Comparison of ENCODE assay signal across 16 mouse cellular contexts in the genomic region with DNA sequence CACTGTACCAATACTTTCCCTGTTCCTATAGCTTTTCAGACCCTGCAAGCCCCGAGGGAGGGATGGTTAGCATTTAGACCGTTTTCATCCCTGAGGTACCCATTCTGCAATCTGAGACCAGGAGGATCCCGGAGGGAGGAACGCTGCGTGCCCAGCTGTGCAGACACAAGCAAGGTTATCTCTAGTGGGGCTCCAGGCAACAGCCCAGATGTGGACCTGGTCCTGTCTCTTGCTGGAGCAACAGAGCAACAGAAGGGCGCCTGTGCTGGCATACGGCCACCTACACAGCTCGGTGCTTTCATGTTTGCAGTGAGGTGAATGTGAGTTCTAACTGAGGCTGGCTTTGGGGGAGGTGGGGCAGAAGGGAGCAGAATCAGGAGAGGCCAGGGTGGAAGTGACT. TPM values are rescaled to one million over a fixed set of nuclear protein-coding genes. Genes with fewer than 3 reads are reported as not detected.
DNase-seq lines count a peak whose midpoint lies in the region; ATAC-seq and TF ChIP-seq lines count a peak whose summit lies in the region.
"Had no signal": no experiment of that assay in that cellular context is flagged by ENCODE, and none has a peak within 500 bp of the region (broad histone marks: within the 10 kb centered on the region; RNA-seq: fewer than 3 reads in every experiment).

No protein-coding gene starts in this region.

- H3K27ac ChIP-seq in embryonic facial prominence, embryonic 14.5 days (replicated peaks; ENCODE audit: low read depth, low read length) = 0 out of 2 replicates have a peak overlapping the region, but pooled peaks have one; percentile 8
- no peak overlapping the region for H3K27ac ChIP-seq in embryonic facial prominence, embryonic 10.5 days (replicated peaks)
- peak overlapping the region; percentile 38; the same call in 1 of the 2 replicates for H3K27ac ChIP-seq in heart, postnatal 0 days (ENCODE audit: low read depth)
- 0 out of 2 replicates have a peak overlapping the region, but pooled peaks have one; percentile 27 for H3K27ac ChIP-seq in midbrain, embryonic 15.5 days
- H3K27ac ChIP-seq in midbrain, postnatal 0 days (ENCODE audit: low read depth, low read length) = no peak overlapping the region
- H3K27ac ChIP-seq: kidney, postnatal 0 days; macrophage; midbrain, embryonic 12.5 days; neural tube, embryonic 12.5 days had no signal

- DNase-seq in embryonic facial prominence, embryonic 14.5 days (ENCODE audit: low spot score) = no peak
- no peak for DNase-seq in embryonic facial prominence, embryonic 10.5 days (ENCODE audit: low spot score)
- no peak for DNase-seq in heart, postnatal 0 days (ENCODE audit: low spot score)
- no peak for DNase-seq in heart, postnatal 25 days (ENCODE audit: low spot score)
- no peak for DNase-seq in midbrain, postnatal 0 days (ENCODE audit: low spot score)
- DNase-seq in lung, postnatal 36 days = no peak
- no peak for DNase-seq in spleen, postnatal 4 days (ENCODE audit: low spot score in 2 of 2)
- DNase-seq: cerebellum, postnatal 25 days; lung, adult 2 months; thymus, postnatal 14 days had no signal

- ATAC-seq in embryonic facial prominence, embryonic 14.5 days (ENCODE audit: low read depth) = peak; percentile 9; the same call in 1 of the 2 replicates
- ATAC-seq in heart, postnatal 0 days (ENCODE audit: insufficient read depth, low read depth) = peak; percentile 21; the same call in 1 of the 2 replicates
- no peak for ATAC-seq in midbrain, embryonic 15.5 days (replicated peaks)
- no peak for ATAC-seq in midbrain, postnatal 0 days (ENCODE audit: low FRiP score)
- ATAC-seq: activated CD4-positive, CD25-positive, alpha-beta regulatory T cell, adult 4 months had no signal

- intact Hi-C loops in heart, postnatal 25 days (cut with DNase I) = no loop called here

- no peaks in the 10 kb centered on the region for H3K27me3 ChIP-seq in embryonic facial prominence, embryonic 14.5 days (replicated peaks; ENCODE audit: control insufficient read depth, insufficient read depth, low read length)
- no peaks in the 10 kb centered on the region for H3K27me3 ChIP-seq in embryonic facial prominence, embryonic 10.5 days (replicated peaks; ENCODE audit: low read depth, poor library complexity, severe bottlenecking)
- no peaks in the 10 kb centered on the region for H3K27me3 ChIP-seq in heart, postnatal 0 days (ENCODE audit: control insufficient read depth, insufficient read depth, low read length)
- H3K27me3 ChIP-seq in midbrain, embryonic 15.5 days (replicated peaks) = no peaks in the 10 kb centered on the region
- H3K27me3 ChIP-seq in midbrain, postnatal 0 days (ENCODE audit: insufficient read depth, low read length) = no peaks in the 10 kb centered on the region
- H3K27me3 ChIP-seq: midbrain, embryonic 12.5 days; neural tube, embryonic 12.5 days had no signal

- no peaks in the 10 kb centered on the region for H3K4me1 ChIP-seq in embryonic facial prominence, embryonic 14.5 days (ENCODE audit: control insufficient read depth, insufficient read depth, low read length)
- H3K4me1 ChIP-seq in embryonic facial prominence, embryonic 10.5 days = peaks cover 6% of the 10 kb centered on the region; the same call in 1 of the 2 replicates
- peaks cover 35% of the 10 kb centered on the region for H3K4me1 ChIP-seq in heart, postnatal 0 days (ENCODE audit: control insufficient read depth, insufficient read depth)
- peaks cover 18% of the 10 kb centered on the region; the same call in 1 of the 2 replicates for H3K4me1 ChIP-seq in midbrain, embryonic 15.5 days
- no peaks in the 10 kb centered on the region for H3K4me1 ChIP-seq in midbrain, postnatal 0 days (ENCODE audit: insufficient read depth, low read length)

- H3K36me3 ChIP-seq in embryonic facial prominence, embryonic 14.5 days (ENCODE audit: control insufficient read depth, insufficient read depth, low read length) = peaks cover 48% of the 10 kb centered on the region
- peaks cover 89% of the 10 kb centered on the region for H3K36me3 ChIP-seq in embryonic facial prominence, embryonic 10.5 days (replicated peaks)
- H3K36me3 ChIP-seq in heart, postnatal 0 days (replicated peaks; ENCODE audit: control insufficient read depth, insufficient read depth, low read length) = peaks cover 25% of the 10 kb centered on the region
- H3K36me3 ChIP-seq in midbrain, embryonic 15.5 days (replicated peaks) = no peaks in the 10 kb centered on the region; the same call in 1 of the 2 replicates
- H3K36me3 ChIP-seq in midbrain, postnatal 0 days (ENCODE audit: insufficient read depth, low read length) = peaks cover 14% of the 10 kb centered on the region; the same call in 1 of the 2 replicates

- no peak overlapping the region for H3K9ac ChIP-seq in embryonic facial prominence, embryonic 14.5 days (ENCODE audit: low read depth, low read length)
- H3K9ac ChIP-seq in heart, postnatal 0 days (replicated peaks; ENCODE audit: low read depth, low read length) = no peak overlapping the region
- no peak overlapping the region for H3K9ac ChIP-seq in midbrain, embryonic 15.5 days
- no peak overlapping the region for H3K9ac ChIP-seq in midbrain, postnatal 0 days (replicated peaks; ENCODE audit: low read length, poor library complexity, severe bottlenecking)
- H3K9ac ChIP-seq: midbrain, embryonic 12.5 days; neural tube, embryonic 12.5 days had no signal

- H3K9me3 ChIP-seq in embryonic facial prominence, embryonic 14.5 days (ENCODE audit: control insufficient read depth, low read length) = no peaks in the 10 kb centered on the region
- H3K9me3 ChIP-seq in embryonic facial prominence, embryonic 10.5 days = no peaks in the 10 kb centered on the region
- H3K9me3 ChIP-seq in heart, postnatal 0 days (replicated peaks; ENCODE audit: control insufficient read depth, low read length) = no peaks in the 10 kb centered on the region
- H3K9me3 ChIP-seq in midbrain, embryonic 15.5 days = no peaks in the 10 kb centered on the region
- no peaks in the 10 kb centered on the region for H3K9me3 ChIP-seq in midbrain, postnatal 0 days (ENCODE audit: low read length)
- H3K9me3 ChIP-seq: midbrain, embryonic 12.5 days; neural tube, embryonic 12.5 days had no signal

- no peak for TF ChIP-seq CTCF in heart, postnatal 0 days (IDR thresholded peaks at IDR 0.05; ENCODE audit: low read depth)
- TF ChIP-seq CTCF in midbrain, postnatal 0 days (IDR thresholded peaks at IDR 0.05) = no peak

- H3K4me2 ChIP-seq in embryonic facial prominence, embryonic 14.5 days (ENCODE audit: low read depth, low read length) = no peak overlapping the region
- H3K4me2 ChIP-seq in heart, postnatal 0 days (ENCODE audit: low read depth, low read length) = no peak overlapping the region
- no peak overlapping the region for H3K4me2 ChIP-seq in midbrain, embryonic 15.5 days
- H3K4me2 ChIP-seq in midbrain, postnatal 0 days (ENCODE audit: low read depth, low read length, poor library complexity, severe bottlenecking) = no peak overlapping the region
- H3K4me2 ChIP-seq: midbrain, embryonic 12.5 days; neural tube, embryonic 12.5 days had no signal

- TF ChIP-seq EP300 in heart, postnatal 0 days (IDR thresholded peaks at IDR 0.05; ENCODE audit: low read depth) = no peak

- 68% methylated on average over 8 of the region's 8 CpGs for WGBS in embryonic facial prominence, embryonic 14.5 days
- WGBS in embryonic facial prominence, embryonic 10.5 days = 87% methylated on average over 8 of the region's 8 CpGs
- 45% methylated on average over 8 of the region's 8 CpGs for WGBS in heart, postnatal 0 days
- 84% methylated on average over 8 of the region's 8 CpGs for WGBS in midbrain, embryonic 15.5 days
- 82% methylated on average over 8 of the region's 8 CpGs for WGBS in midbrain, postnatal 0 days

- no peak overlapping the region for H3K4me3 ChIP-seq in embryonic facial prominence, embryonic 14.5 days (ENCODE audit: low read depth, low read length)
- H3K4me3 ChIP-seq in embryonic facial prominence, embryonic 10.5 days = no peak overlapping the region
- H3K4me3 ChIP-seq in heart, postnatal 0 days (ENCODE audit: low read depth, low read length) = no peak overlapping the region
- H3K4me3 ChIP-seq in midbrain, embryonic 15.5 days = no peak overlapping the region
- H3K4me3 ChIP-seq in midbrain, postnatal 0 days (ENCODE audit: low read depth, low read length) = no peak overlapping the region
- H3K4me3 ChIP-seq: midbrain, embryonic 12.5 days; neural tube, embryonic 12.5 days had no signal

RNA-seq across cellular contexts. Expression of a gene that starts 41.6 kb away (rescaled TPM):
- polyA plus RNA-seq in embryonic facial prominence, embryonic 14.5 days (2014; fragmentation: Nextera tagmentation; extraction: Ambion mirVana) = 246 and 265 TPM in 2 replicates
- polyA plus RNA-seq in embryonic facial prominence, embryonic 10.5 days (2016; fragmentation: Nextera tagmentation; extraction: Ambion mirVana) = 478 and 497 TPM in 2 replicates
- 45.0 and 93.1 TPM in 2 replicates for total RNA-seq in heart, postnatal 0 days (2014; rRNA removed; ENCODE audit: low replicate concordance)
- 61.7 and 62.0 TPM in 2 replicates for polyA plus RNA-seq in heart, postnatal 0 days (2015; fragmentation: Nextera tagmentation; extraction: Ambion mirVana)
- total RNA-seq in heart, postnatal 25 days (2021) = 10 to 100 TPM; 50.9 to 53.9 TPM
- polyA plus RNA-seq in midbrain, embryonic 15.5 days (2015; fragmentation: Nextera tagmentation; extraction: Ambion mirVana) = 291 and 299 TPM in 2 replicates
- 117 and 163 TPM in 2 replicates for total RNA-seq in midbrain, postnatal 0 days (2014; rRNA removed)
- 121 and 134 TPM in 2 replicates for polyA plus RNA-seq in midbrain, postnatal 0 days (2015; fragmentation: Nextera tagmentation; extraction: Ambion mirVana)

Comparison
In these comparisons a context has a peak if more than half of its experiments do, and no peak if none do; other contexts are left out.
1. H3K27ac ChIP-seq: peak in embryonic facial prominence, embryonic 14.5 days (single experiment), heart, postnatal 0 days (single experiment) and midbrain, embryonic 15.5 days (single experiment); none in embryonic facial prominence, embryonic 10.5 days (single experiment) and midbrain, postnatal 0 days (single experiment).
2. ATAC-seq: peak in embryonic facial prominence, embryonic 14.5 days (single experiment) and heart, postnatal 0 days (single experiment); none in midbrain, embryonic 15.5 days (single experiment) and midbrain, postnatal 0 days (single experiment).